Mouse (Mus musculus) bone marrow, adult 2 months (tissue): ENCODE measurements around the gene Ttc7b.

Source experiments
- CTCF ChIP-seq: fragments of 200-500 bp; IDR thresholded peaks from 2 replicates; pipeline ENCODE4 v1.5.1; 2011; ENCODE audit warnings: low read length, control low read depth; ENCODE audit not compliant: control insufficient read depth, insufficient read depth
- POLR2A ChIP-seq: fragments of 200-500 bp; IDR thresholded peaks from 2 replicates; pipeline ENCODE4 v1.6.1; 2011; ENCODE audit warnings: low read depth, mild to moderate bottlenecking, control low read depth, low read length, borderline replicate concordance; ENCODE audit not compliant: control insufficient read depth

DNA sequence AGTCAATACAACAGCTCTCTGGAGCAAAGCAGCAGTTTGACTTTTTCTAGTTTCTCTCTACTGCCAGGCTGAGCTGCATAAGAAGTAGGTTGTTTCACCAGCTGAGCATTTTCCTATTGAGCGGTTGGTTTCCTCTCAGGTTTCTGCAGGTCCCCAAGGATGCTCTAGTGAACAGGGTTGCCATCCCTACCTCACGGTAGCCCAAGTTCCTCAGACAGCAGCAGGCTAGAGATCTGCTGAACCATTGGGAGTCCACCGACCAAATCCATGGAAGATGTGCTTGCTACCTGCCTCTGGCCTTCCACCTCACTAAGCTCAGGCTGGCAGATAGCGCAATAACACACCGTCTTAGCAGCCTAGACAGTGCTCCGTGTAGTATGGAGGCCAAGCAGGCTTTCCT is 95.6 kb downstream of the Ttc7b start:
- TF ChIP-seq CTCF (no peak), POLR2A (no peak)
